Mouse (Mus musculus): Measurements from ENCODE around the gene Phf11c. TPM values are rescaled to one million over a fixed set of nuclear protein-coding genes. Genes with fewer than 3 reads are reported as not detected.

Gene Phf11c
- polyA plus RNA-seq (2014; fragmentation: Illumina TruSeq; extraction: RNeasy Lipid Tissue Mini Kit (QIAGEN cat#74804); ENCODE audit: low replicate concordance): 6.2 TPM

DNA sequence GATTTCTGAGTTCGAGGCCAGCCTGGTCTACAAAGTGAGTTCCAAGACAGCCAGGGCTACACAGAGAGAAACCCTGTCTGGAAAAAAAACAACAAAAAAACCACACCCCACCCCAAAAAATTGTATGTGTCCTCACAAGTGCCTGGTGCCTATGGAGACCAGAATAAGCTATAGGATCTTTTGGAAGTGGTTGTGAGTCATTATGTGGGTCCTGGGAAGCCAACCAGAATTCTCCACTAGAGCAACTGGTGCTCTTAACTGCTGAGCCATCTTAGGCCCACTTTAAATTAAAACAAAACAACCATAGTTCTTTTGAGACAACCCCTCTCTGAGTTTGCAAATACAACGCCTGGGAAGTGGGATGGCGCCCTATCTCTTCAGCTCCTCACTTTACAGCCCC is at the start of gene Phf11c:
Phf11c (minus strand) TSS at position 101 of the 400 bp plus-strand sequence.

DNA sequence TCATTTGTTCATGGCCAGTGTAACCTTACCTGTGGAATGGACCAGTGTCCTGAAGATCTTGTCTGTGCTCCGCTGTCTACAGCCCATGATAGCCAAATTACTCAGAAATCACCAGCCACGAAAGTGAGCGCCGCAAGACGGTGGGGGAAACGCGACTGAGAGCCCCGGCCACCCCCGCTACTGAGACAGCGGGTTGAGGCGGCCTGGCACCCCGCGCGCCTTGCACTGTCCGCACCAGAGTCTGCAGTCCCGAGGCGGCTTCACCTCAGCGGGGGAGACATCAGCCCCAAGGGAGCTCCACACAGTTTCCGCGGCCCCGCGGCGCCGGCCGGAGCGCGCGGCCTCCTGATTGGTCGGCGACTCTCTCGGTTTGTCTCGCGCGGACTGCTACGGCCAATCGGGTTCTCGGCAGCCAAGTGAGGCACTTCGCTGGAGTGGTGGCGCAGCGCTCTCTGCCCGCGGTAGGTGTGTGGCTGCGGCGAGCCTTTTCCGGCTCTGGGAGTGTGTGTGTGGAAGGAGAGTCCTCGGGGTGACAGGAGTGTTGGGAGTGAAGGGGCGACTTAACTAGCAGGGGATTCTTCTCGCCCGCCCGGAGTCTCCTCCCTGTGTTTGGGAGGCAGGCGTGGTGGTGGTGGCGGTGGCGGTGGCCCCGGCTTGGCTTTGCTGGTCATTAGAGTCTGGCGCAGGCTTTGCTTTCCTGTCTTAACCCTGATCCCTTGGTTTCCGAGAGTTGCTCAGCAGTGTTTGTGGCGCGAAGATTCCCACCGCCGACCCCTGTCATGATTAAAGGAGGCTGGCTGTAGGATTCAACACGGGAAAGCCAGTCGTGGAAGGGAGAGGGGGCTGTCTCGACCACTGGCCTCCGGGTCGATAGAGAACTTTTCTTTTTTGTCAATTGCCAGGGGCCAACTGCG is 45.6 kb upstream of the Phf11c start, which contains the start of the genes Setdb2 and Cab39l:
Setdb2 (minus strand) TSS at position 327 of the 914 bp plus-strand sequence.
Cab39l (plus strand) TSS at position 415 of the 914 bp plus-strand sequence.

DNA sequence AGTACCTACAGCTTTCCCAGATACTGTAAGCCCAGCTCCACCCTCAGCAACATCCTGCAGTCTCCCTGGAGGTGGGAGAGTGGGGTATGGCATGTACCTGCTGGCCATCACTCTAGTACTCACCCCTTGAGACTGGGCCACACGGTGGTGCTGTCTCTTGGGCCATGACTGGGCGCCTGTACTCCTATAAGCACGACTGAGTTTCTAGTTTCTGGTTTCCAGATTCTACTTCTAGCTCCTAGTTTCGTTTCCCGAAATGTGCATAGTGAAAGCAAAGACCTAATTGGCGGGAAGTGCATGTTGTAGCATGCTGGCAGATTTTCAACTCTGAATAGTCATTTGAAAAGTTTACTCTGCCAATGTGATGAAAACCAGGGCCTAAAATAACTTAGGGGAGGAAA is 29.9 kb downstream of the Phf11c start, which contains the start of gene Phf11d:
Phf11d (minus strand) TSS at position 227 of the 401 bp plus-strand sequence.

DNA sequence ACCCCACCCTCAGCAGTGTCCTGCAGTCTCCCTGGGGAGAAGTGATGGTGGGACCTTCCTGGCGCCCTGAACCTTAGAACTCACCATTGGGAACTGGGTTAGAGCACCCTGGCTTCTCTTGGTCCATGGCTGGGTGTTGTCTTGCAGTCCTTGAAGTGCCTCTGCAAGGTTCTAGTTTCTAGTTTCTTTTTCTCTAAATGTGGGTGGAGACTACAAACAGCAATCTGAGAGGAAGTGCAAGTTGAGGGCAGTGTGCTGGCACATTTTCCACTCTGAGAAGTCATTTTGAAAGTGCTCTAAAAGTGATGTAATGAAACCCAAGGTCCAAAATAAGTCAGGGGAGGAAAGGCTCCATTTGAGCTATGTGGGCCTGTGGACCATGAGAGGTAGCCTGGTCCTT is 54.0 kb downstream of the Phf11c start, which contains the start of gene Phf11b:
Phf11b (minus strand) TSS at position 163 of the 400 bp plus-strand sequence.

Other genes with a start within 250 kb of the Phf11c start
- not detected for gene Gm5142, start 216.6 kb downstream of the Phf11c start, polyA plus RNA-seq (2014; fragmentation: Illumina TruSeq; extraction: RNeasy Lipid Tissue Mini Kit (QIAGEN cat#74804); ENCODE audit: low replicate concordance)
- 101 TPM for gene Rcbtb1, start 194.2 kb downstream of the Phf11c start, polyA plus RNA-seq (2014; fragmentation: Illumina TruSeq; extraction: RNeasy Lipid Tissue Mini Kit (QIAGEN cat#74804); ENCODE audit: low replicate concordance)
- gene Gm6904, start 135.2 kb downstream of the Phf11c start, polyA plus RNA-seq (2014; fragmentation: Illumina TruSeq; extraction: RNeasy Lipid Tissue Mini Kit (QIAGEN cat#74804); ENCODE audit: low replicate concordance): not detected
- gene Phf11a, start 97.9 kb downstream of the Phf11c start, polyA plus RNA-seq (2014; fragmentation: Illumina TruSeq; extraction: RNeasy Lipid Tissue Mini Kit (QIAGEN cat#74804); ENCODE audit: low replicate concordance): 0.63 TPM
- gene Phf11b, start 54.0 kb downstream of the Phf11c start, polyA plus RNA-seq (2014; fragmentation: Illumina TruSeq; extraction: RNeasy Lipid Tissue Mini Kit (QIAGEN cat#74804); ENCODE audit: low replicate concordance): 6.5 TPM
- gene Phf11d, start 29.9 kb downstream of the Phf11c start, polyA plus RNA-seq (2014; fragmentation: Illumina TruSeq; extraction: RNeasy Lipid Tissue Mini Kit (QIAGEN cat#74804); ENCODE audit: low replicate concordance): 18.6 TPM
- gene Setdb2, start 45.5 kb upstream of the Phf11c start, polyA plus RNA-seq (2014; fragmentation: Illumina TruSeq; extraction: RNeasy Lipid Tissue Mini Kit (QIAGEN cat#74804); ENCODE audit: low replicate concordance): 20.5 TPM
- 79.4 TPM for gene Cab39l, start 45.6 kb upstream of the Phf11c start, polyA plus RNA-seq (2014; fragmentation: Illumina TruSeq; extraction: RNeasy Lipid Tissue Mini Kit (QIAGEN cat#74804); ENCODE audit: low replicate concordance)
- gene Cdadc1, start 202.6 kb upstream of the Phf11c start, polyA plus RNA-seq (2014; fragmentation: Illumina TruSeq; extraction: RNeasy Lipid Tissue Mini Kit (QIAGEN cat#74804); ENCODE audit: low replicate concordance): 60.4 TPM
- 11.5 TPM for gene Shisa2, start 229.9 kb upstream of the Phf11c start, polyA plus RNA-seq (2014; fragmentation: Illumina TruSeq; extraction: RNeasy Lipid Tissue Mini Kit (QIAGEN cat#74804); ENCODE audit: low replicate concordance)

Measured in small intestine, adult 10 weeks (tissue).